Mouse (Mus musculus) midbrain, embryonic 16.5 days (tissue): ENCODE measurements around the gene Nrxn2. TPM values are rescaled to one million over a fixed set of nuclear protein-coding genes. Genes with fewer than 3 reads are reported as not detected.

ENCODE experiments used
- ATAC-seq: fragments of 200-750 bp; cut with Nextera tagmentation; 2 replicates; pipeline ENCODE4 v1.8.0; 2017; ENCODE audit warnings: moderate TSS enrichment
- H3K27ac ChIP-seq: fragments of 300-500 bp; sonication (generic); 2 replicates; pipeline ENCODE4 v1.5.1; 2014; ENCODE audit warnings: mild to moderate bottlenecking, low read length, mixed read lengths
- H3K27me3 ChIP-seq: fragments of 300-500 bp; sonication (generic); 2 replicates; pipeline ENCODE4 v1.6.1; 2014; ENCODE audit warnings: low read depth, low read length, mixed read lengths; ENCODE audit not compliant: control insufficient read depth, insufficient read depth
- H3K36me3 ChIP-seq: fragments of 300-500 bp; sonication (generic); 2 replicates; pipeline ENCODE4 v1.6.1; 2014; ENCODE audit warnings: mild to moderate bottlenecking, low read length, moderate library complexity, mixed read lengths; ENCODE audit not compliant: control insufficient read depth, insufficient read depth
- H3K4me1 ChIP-seq: fragments of 300-500 bp; sonication (generic); 2 replicates; pipeline ENCODE4 v1.6.1; 2014; ENCODE audit warnings: mild to moderate bottlenecking, low read length, mixed read lengths; ENCODE audit not compliant: control insufficient read depth, insufficient read depth
- H3K4me2 ChIP-seq: fragments of 300-500 bp; sonication (generic); 2 replicates; pipeline ENCODE4 v1.6.1; 2014; ENCODE audit warnings: mild to moderate bottlenecking, low read length, mixed read lengths
- H3K4me3 ChIP-seq: fragments of 300-500 bp; sonication (generic); 2 replicates; pipeline ENCODE4 v1.5.1; 2014; ENCODE audit warnings: low read depth, mild to moderate bottlenecking, low read length, moderate library complexity, mixed read lengths
- H3K9ac ChIP-seq: fragments of 300-500 bp; sonication (generic); 2 replicates; pipeline ENCODE4 v1.6.1; 2014; ENCODE audit warnings: low read depth, low read length, mixed read lengths
- H3K9me3 ChIP-seq: fragments of 300-500 bp; sonication (generic); replicated peaks from 2 replicates; pipeline ENCODE4 v1.6.1; 2014; ENCODE audit warnings: mild to moderate bottlenecking, low read length, mixed read lengths; ENCODE audit not compliant: control insufficient read depth, poor library complexity, severe bottlenecking
- WGBS: fragments of 180-500 bp; shearing (Covaris S2); extraction: QIAGEN DNeasy Blood & Tissue Kit; methylation state at CpG from one replicate; pipeline ENCODE4 v1.1.7; 2014; 5-methylcytosine and 5-hydroxymethylcytosine counted together
- polyA plus RNA-seq: library from polyadenylated mRNA; unstranded; fragments of >200 nt; fragmentation: Nextera tagmentation; extraction: Ambion mirVana; gene quantifications from 2 replicates; pipeline ENCODE4 v1.2.1, GENCODE M21; 2015

Gene Nrxn2
- polyA plus RNA-seq, 1 experiment from 2014 or later = 37.5 TPM

DNA sequence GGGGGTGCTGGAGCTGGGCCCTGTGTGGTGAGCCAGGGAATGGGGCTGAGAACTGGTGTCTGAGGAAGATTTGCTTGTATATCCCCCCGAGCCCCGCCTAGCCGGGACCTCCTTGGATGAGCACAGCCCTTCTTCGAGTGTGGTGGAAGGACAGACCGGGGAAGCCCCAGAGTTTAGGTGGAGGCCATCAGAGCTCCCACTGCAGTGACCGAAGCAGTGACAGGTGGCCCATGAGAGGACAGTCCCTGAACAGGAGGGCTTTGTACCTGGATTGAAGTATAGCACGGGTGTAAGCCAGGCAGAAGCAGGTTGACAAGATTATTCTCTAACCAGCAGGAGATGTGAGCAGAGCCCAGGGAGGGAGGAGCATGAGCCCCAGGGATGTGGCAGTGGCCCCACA lies 31.3 kb downstream of the Nrxn2 start:
- Histone ChIP-seq H3K36me3 (no peaks in the 10 kb centered on the region), H3K27me3 (no peaks in the 10 kb centered on the region), H3K4me3 (no peak overlapping the region), H3K4me1 (peaks cover 96% of the 10 kb centered on the region), H3K9me3 (no peaks in the 10 kb centered on the region), H3K9ac (peak overlapping the region; percentile 25; the same call in 1 of the 2 replicates), H3K27ac (0 out of 2 replicates have a peak overlapping the region, but pooled peaks have one; percentile 11), H3K4me2 (no peak overlapping the region)
- 74% methylated on average over 7 of the region's 7 CpGs for WGBS
- no peak for ATAC-seq

DNA sequence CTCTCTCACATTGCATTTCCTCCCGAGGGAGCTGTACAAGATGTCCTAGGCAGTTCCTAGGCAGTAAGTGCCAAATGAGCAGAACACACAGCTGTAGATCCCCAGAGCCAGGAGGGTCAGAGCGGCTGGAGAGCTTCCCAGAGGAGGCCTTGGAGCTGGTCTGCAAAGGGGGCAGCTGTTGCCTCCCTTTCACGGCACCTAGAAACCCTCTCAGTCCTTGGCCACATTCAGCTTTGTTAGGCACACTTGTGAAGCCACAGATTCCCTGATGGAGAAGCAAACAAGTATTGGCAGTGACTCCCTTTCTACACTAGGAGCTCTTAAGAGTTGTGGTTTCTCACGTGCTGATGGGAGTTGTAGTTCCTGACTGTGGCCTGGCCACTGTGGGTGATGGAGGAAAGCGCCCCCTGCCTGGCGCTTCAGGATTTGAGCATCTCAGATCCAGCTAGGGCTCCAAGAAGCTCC lies 33.5 kb downstream of the Nrxn2 start:
- H3K9ac ChIP-seq = peak overlapping the region; percentile 48
- WGBS = 21% methylated on average over 6 of the region's 6 CpGs
- peak; percentile 62 for ATAC-seq
- peaks cover 2% of the 10 kb centered on the region for H3K36me3 ChIP-seq
- H3K27me3 ChIP-seq = no peaks in the 10 kb centered on the region
- peaks cover 73% of the 10 kb centered on the region for H3K4me1 ChIP-seq
- H3K9me3 ChIP-seq = no peaks in the 10 kb centered on the region
- H3K4me2 ChIP-seq = no peak overlapping the region
- H3K4me3 ChIP-seq = no peak overlapping the region
- peak overlapping the region; percentile 80 for H3K27ac ChIP-seq

DNA sequence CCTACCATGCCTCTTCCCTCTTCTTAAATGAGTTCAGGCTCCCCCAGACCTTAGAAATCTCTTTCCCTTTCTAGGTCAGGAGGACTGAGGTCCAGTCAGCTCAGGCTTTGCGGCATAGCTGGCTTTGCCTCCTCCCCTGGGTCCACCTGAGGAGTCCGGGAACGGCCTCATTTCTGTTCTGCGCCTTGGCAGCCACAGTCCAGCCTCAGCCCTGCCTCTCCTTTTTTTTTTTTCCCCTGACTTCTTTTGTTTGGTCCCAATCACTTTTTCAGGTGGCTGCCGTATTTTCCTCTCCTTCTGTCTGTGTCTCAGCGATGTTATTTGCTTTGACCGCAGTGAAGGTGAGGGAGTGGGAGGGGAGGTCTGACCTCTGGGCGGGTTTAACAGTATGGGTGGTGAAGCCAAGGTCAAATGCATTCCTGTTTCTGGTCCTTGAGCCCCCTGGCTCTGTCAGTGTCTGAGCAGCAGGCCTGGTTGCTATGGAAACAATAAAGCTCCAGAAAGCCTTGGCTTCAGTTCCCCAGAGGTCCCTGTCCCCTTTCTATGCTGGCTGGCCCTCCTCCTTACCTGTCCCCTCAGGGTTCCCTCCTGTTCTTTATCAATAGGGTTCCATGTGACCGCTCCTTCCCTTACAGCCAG lies 34.3 kb downstream of the Nrxn2 start:
- Histone ChIP-seq H3K36me3 (peaks cover 2% of the 10 kb centered on the region), H3K4me2 (no peak overlapping the region), H3K27me3 (no peaks in the 10 kb centered on the region), H3K9me3 (no peaks in the 10 kb centered on the region), H3K9ac (peak overlapping the region; percentile 51; the same call in 1 of the 2 replicates), H3K4me3 (no peak overlapping the region), H3K27ac (peak overlapping the region; percentile 80), H3K4me1 (peaks cover 66% of the 10 kb centered on the region)
- WGBS = 19% methylated on average over 9 of the region's 9 CpGs
- peak; percentile 33; the same call in 1 of the 2 replicates for ATAC-seq

DNA sequence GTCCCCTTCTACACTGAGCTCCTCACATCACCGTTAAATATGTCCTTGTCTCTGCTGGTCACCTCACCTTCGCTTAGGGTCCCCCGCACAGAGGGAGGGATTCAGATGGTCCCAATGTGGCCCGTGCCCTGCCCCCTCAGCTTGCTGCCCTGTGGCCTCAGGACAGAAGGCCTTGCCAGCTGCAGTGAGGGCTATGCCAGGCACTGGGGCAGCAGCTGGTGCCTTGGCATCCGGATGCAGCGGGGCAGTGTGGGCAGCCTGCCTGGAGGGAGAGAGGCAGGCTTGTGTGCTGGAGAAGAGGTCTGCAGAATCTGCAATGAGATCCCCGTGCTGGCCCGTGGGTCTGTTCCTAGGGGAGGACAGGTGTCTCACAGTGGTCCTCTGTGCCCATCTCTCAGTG lies 34.8 kb downstream of the Nrxn2 start:
- WGBS = 63% methylated on average over 8 of the region's 8 CpGs
- Histone ChIP-seq H3K4me1 (peaks cover 60% of the 10 kb centered on the region), H3K27ac (peak overlapping the region; percentile 80), H3K9me3 (no peaks in the 10 kb centered on the region), H3K4me3 (no peak overlapping the region), H3K27me3 (no peaks in the 10 kb centered on the region), H3K9ac (peak overlapping the region; percentile 51; the same call in 1 of the 2 replicates), H3K4me2 (no peak overlapping the region), H3K36me3 (peaks cover 7% of the 10 kb centered on the region)
- ATAC-seq = peak; percentile 19

DNA sequence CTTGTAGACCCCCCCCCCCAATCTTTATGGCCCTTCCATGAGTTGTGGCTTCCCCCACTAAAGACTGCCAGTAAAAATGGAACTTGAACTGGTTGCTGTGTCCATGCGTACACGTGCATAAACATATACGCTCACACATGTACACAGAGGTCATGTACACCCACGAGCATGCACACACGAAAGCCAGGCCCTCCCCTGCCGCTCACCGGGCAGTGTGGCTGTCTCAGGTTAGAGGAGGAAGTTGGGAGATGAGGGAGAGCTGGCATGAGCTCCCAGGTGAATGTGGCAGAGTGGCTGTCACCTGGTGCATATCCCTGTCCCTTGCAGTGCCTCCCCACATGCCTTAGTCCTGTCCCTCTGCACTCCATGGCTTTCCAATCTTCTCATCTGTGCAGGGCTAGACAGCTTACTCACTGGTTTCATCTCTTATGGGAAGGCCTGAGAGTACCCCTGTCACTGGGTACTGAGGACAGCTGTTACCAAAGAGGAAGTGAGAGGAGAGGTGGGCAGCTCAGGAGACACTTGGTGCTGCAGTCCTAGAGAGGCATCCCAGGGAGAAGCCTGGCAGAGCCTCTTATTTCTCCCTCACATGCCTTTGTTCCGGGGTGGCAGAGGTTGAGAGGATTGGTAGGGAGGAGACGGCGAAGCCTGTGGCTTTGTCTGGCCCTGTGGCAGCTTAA lies 35.6 kb downstream of the Nrxn2 start:
- Histone ChIP-seq H3K27me3 (no peaks in the 10 kb centered on the region), H3K27ac (peak overlapping the region; percentile 80), H3K4me2 (no peak overlapping the region), H3K9ac (peak overlapping the region; percentile 51; the same call in 1 of the 2 replicates), H3K36me3 (peaks cover 10% of the 10 kb centered on the region), H3K4me3 (no peak overlapping the region), H3K4me1 (peaks cover 52% of the 10 kb centered on the region), H3K9me3 (no peaks in the 10 kb centered on the region)
- 59% methylated on average over 10 of the region's 10 CpGs for WGBS
- ATAC-seq = no peak

DNA sequence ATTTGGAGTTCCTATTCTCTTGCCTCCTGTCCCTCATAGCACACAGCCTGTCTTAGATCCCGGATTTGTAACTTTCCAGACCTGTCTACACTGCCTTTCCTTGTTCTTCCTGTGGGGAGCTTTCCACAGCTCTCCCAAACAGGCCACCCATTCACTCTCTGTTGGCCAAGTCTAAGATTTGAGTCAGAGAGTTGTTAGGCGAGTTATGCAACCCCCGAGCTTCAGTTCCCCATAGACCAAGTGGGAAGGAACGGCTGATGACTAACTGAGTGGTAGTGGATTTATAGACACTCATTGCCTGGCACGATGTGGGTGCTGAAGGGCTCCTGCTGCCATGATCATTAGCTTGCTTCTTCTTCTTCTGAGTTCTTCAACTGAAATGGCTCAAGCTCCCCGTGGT lies 41.0 kb downstream of the Nrxn2 start:
- Histone ChIP-seq H3K36me3 (peaks cover 20% of the 10 kb centered on the region), H3K27me3 (no peaks in the 10 kb centered on the region), H3K4me3 (no peak overlapping the region), H3K4me2 (no peak overlapping the region), H3K9me3 (no peaks in the 10 kb centered on the region), H3K9ac (no peak overlapping the region), H3K27ac (no peak overlapping the region), H3K4me1 (peaks cover 12% of the 10 kb centered on the region)
- ATAC-seq = no peak
- WGBS = 85% methylated on average over 6 of the region's 6 CpGs

DNA sequence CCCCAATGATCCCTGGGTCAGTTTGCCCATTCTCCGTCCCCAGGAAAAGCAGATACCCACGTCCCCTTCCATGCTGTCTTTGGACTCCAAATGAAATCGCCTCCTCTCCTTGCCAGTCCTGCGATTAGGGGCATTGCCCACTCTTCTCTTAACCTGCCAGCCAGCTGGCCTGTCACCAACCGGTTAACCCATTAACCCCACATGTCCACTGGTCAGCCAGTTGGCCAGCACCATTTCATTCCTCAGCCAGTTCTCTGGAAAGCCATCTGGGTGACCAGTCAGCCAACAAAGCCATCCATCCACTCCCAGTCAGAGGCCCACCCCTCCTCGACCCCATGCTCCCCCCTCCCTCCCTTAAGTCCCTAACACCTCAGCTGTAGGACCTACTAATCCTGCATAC lies 44.3 kb downstream of the Nrxn2 start:
- Histone ChIP-seq H3K9me3 (no peaks in the 10 kb centered on the region), H3K9ac (no peak overlapping the region), H3K27me3 (no peaks in the 10 kb centered on the region), H3K4me3 (no peak overlapping the region), H3K27ac (no peak overlapping the region), H3K4me2 (no peak overlapping the region), H3K36me3 (peaks cover 17% of the 10 kb centered on the region), H3K4me1 (peaks cover 23% of the 10 kb centered on the region)
- no peak for ATAC-seq
- 39% methylated on average over 6 of the region's 6 CpGs for WGBS

DNA sequence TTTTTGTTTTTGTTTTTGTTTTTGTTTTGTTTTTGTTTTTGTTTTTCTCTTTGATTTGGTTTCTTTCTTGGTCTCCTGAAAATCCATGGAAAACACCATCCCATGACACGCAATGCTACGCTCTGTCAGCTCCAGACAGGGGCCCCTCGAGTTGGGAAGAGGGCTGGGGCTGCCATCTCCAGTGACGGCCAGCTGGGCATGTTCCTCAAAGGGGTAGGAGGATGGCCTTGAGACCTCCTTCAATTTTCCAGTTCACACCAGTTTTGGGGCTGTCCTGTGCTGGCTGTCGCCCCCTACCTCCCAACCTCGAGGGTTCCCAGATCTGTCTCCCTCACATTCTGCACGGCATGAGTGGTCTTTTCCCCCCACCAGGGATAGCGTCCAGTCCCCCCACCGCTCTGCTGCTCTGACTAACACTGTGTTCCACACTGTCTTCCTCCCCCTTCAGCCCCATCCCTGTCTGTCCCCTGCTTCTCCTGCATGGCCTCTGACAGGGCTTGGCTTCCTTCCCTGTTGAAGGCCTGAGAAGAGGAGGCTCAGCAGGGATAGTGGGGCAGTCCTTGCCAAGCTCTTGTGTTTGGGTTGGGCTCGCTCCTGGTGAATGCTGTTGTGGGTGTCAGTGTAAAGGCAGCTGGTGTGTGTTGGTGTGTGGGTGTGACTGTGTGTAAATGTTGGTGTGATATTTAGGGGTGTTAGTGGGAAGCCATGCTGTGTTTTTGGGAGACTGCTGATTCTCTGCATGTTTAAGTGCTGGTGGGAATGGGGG lies 46.0 kb downstream of the Nrxn2 start:
- no peak overlapping the region for H3K4me2 ChIP-seq
- H3K36me3 ChIP-seq = peaks cover 10% of the 10 kb centered on the region; the same call in 1 of the 2 replicates
- H3K9me3 ChIP-seq = no peaks in the 10 kb centered on the region
- H3K27me3 ChIP-seq = no peaks in the 10 kb centered on the region
- H3K27ac ChIP-seq = peak overlapping the region; percentile 71
- WGBS = 36% methylated on average over 10 of the region's 10 CpGs
- peaks cover 23% of the 10 kb centered on the region for H3K4me1 ChIP-seq
- ATAC-seq = peak; percentile 62
- no peak overlapping the region for H3K4me3 ChIP-seq
- no peak overlapping the region for H3K9ac ChIP-seq
